Mouse (Mus musculus): ENCODE measurements at regions not wholly inside any gene's neighbourhood (a gene's known extent, or its start where the extent isn't known, plus 50 kb on each side); places are given as distances from the start of the nearest gene placed in this dataset.
"Not testable (repeated sequence)": the region's sequence is repeated elsewhere in the genome, so short reads cannot be mapped to it uniquely, and the experiment has no call there.

- H3K27ac ChIP-seq = no peak overlapping the region
- TF ChIP-seq CTCF (conservative IDR thresholded peaks at IDR 0.05) = no peak
- DNase-seq (ENCODE audit: low spot score in 2 of 2) = peak; percentile 15 to 34
- H3K4me3 ChIP-seq = no peak overlapping the region
Observed at GRCm38 (mm10) chr11:27105920-27106319, 512.1 kb upstream of the Vrk2 start.

- no peak for DNase-seq (ENCODE audit: low spot score in 2 of 2)
- Histone ChIP-seq H3K4me3 (no peak overlapping the region), H3K27ac (no peak overlapping the region)
- no peak for TF ChIP-seq CTCF (conservative IDR thresholded peaks at IDR 0.05)
Observed at GRCm38 (mm10) chr11:27102906-27103305, 509.1 kb upstream of the Vrk2 start.

GRCm38 (mm10) chr11:27102045-27102444 lies 508.2 kb upstream of the Vrk2 start:
- Histone ChIP-seq H3K27ac (no peak overlapping the region), H3K4me3 (no peak overlapping the region)
- DNase-seq (ENCODE audit: low spot score in 2 of 2) = no peak
- no peak for TF ChIP-seq CTCF (conservative IDR thresholded peaks at IDR 0.05)

- Histone ChIP-seq H3K4me3 (no peak overlapping the region), H3K27ac (no peak overlapping the region)
- TF ChIP-seq CTCF (conservative IDR thresholded peaks at IDR 0.05) = no peak
- no peak for DNase-seq (ENCODE audit: low spot score in 2 of 2)
Observed at GRCm38 (mm10) chr11:27096615-27097014, 502.8 kb upstream of the Vrk2 start.

- H3K4me3 ChIP-seq; H3K27ac ChIP-seq; DNase-seq (ENCODE audit: low spot score in 2 of 2): not testable (repeated sequence)
Observed at GRCm38 (mm10) chr11:27095460-27095859, 501.7 kb upstream of the Vrk2 start.

GRCm38 (mm10) chr11:27086516-27086915 lies 492.7 kb upstream of the Vrk2 start:
- no peak for TF ChIP-seq CTCF (conservative IDR thresholded peaks at IDR 0.05)
- no peak for DNase-seq (ENCODE audit: low spot score in 2 of 2)
- Histone ChIP-seq H3K27ac (no peak overlapping the region), H3K4me3 (no peak overlapping the region)

GRCm38 (mm10) chr11:27081188-27081587 lies 487.4 kb upstream of the Vrk2 start:
- no peak for TF ChIP-seq CTCF (conservative IDR thresholded peaks at IDR 0.05)
- H3K27ac ChIP-seq = no peak overlapping the region
- no peak overlapping the region for H3K4me3 ChIP-seq
- DNase-seq (ENCODE audit: low spot score in 2 of 2) = no peak

GRCm38 (mm10) chr11:27070381-27070780 lies 476.6 kb upstream of the Vrk2 start:
- H3K27ac ChIP-seq = no peak overlapping the region
- H3K4me3 ChIP-seq = no peak overlapping the region
- peak; percentile 33 to 59 for DNase-seq (ENCODE audit: low spot score in 2 of 2)
- TF ChIP-seq CTCF (conservative IDR thresholded peaks at IDR 0.05) = no peak; the same call in 1 of the 2 replicates

GRCm38 (mm10) chr11:27027243-27027852 lies 433.5 kb upstream of the Vrk2 start:
- Histone ChIP-seq H3K27ac (no peak overlapping the region), H3K4me3 (no peak overlapping the region)
- no peak for TF ChIP-seq CTCF (conservative IDR thresholded peaks at IDR 0.05)
- no peak for DNase-seq (ENCODE audit: low spot score in 2 of 2)

- Histone ChIP-seq H3K4me3 (no peak overlapping the region), H3K27ac (no peak overlapping the region)
- no peak for DNase-seq (ENCODE audit: low spot score in 2 of 2)
- no peak for TF ChIP-seq CTCF (conservative IDR thresholded peaks at IDR 0.05)
Observed at GRCm38 (mm10) chr11:27025500-27025899, 431.7 kb upstream of the Vrk2 start.

- peak; percentile 92 for TF ChIP-seq CTCF (conservative IDR thresholded peaks at IDR 0.05)
- Histone ChIP-seq H3K4me3 (no peak overlapping the region), H3K27ac (no peak overlapping the region)
- DNase-seq (ENCODE audit: low spot score in 2 of 2) = peak; percentile 47 to 71
Observed at GRCm38 (mm10) chr11:26996292-26997099, 402.7 kb upstream of the Vrk2 start.

- no peak for DNase-seq (ENCODE audit: low spot score in 2 of 2)
- Histone ChIP-seq H3K4me3 (no peak overlapping the region), H3K27ac (peak overlapping the region; percentile 43)
- no peak for TF ChIP-seq CTCF (conservative IDR thresholded peaks at IDR 0.05)
Observed at GRCm38 (mm10) chr11:26981216-26981615, 387.4 kb upstream of the Vrk2 start.

GRCm38 (mm10) chr11:26972533-26973081 lies 378.8 kb upstream of the Vrk2 start:
- DNase-seq (ENCODE audit: low spot score in 2 of 2) = no peak
- TF ChIP-seq CTCF (conservative IDR thresholded peaks at IDR 0.05) = no peak
- Histone ChIP-seq H3K27ac (peak overlapping the region; percentile 72), H3K4me3 (no peak overlapping the region)

- TF ChIP-seq CTCF (conservative IDR thresholded peaks at IDR 0.05) = no peak
- no peak for DNase-seq (ENCODE audit: low spot score in 2 of 2)
- H3K4me3 ChIP-seq = no peak overlapping the region
- H3K27ac ChIP-seq = no peak overlapping the region
Observed at GRCm38 (mm10) chr11:26971161-26971560, 377.4 kb upstream of the Vrk2 start.

Data from layer of hippocampus, adult 2 months (tissue).